Mouse (Mus musculus) E14TG2a.4 (cell line): ENCODE measurements at regions not wholly inside any gene's neighbourhood (a gene's known extent, or its start where the extent isn't known, plus 50 kb on each side); places are given as distances from the start of the nearest gene placed in this dataset.

Experiments used
- H3K27me3 ChIP-seq: 2 replicates; pipeline ENCODE4 v1.6.1; 2014; ENCODE audit warnings: low read length, control low read depth; ENCODE audit not compliant: insufficient read depth
- H3K36me3 ChIP-seq: 2 replicates; pipeline ENCODE4 v1.6.1; 2014; ENCODE audit warnings: low read length, control low read depth; ENCODE audit not compliant: insufficient read depth
- H3K4me1 ChIP-seq: replicated peaks from 2 replicates; pipeline ENCODE4 v1.6.1; 2014; ENCODE audit warnings: low read depth, low read length, control low read depth
- H3K4me3 ChIP-seq: replicated peaks from 2 replicates; pipeline ENCODE4 v1.5.1; 2014; ENCODE audit warnings: mild to moderate bottlenecking, low read length
- H3K9me3 ChIP-seq: 2 replicates; pipeline ENCODE4 v1.6.1; 2014; ENCODE audit warnings: low read length, control low read depth
- CTCF ChIP-seq: conservative IDR thresholded peaks from 2 replicates; pipeline ENCODE4 v1.5.1; 2014; ENCODE audit warnings: low read length
- NANOG ChIP-seq: IDR thresholded peaks from 2 replicates; pipeline ENCODE4 v1.6.1; 2014; ENCODE audit warnings: borderline replicate concordance, low read length, mixed read lengths
- POU5F1 ChIP-seq: IDR thresholded peaks from 2 replicates; pipeline ENCODE4 v1.6.1; 2014; ENCODE audit warnings: low read length, borderline replicate concordance

GRCm38 (mm10) chr16:58303555-58303954, 104.7 kb upstream of the Dcbld2 start:
- TF ChIP-seq POU5F1 (no peak), NANOG (no peak), CTCF (no peak)
- H3K4me3 ChIP-seq = no peak overlapping the region
- H3K9me3 ChIP-seq = peaks cover 30% of the 10 kb centered on the region
- H3K4me1 ChIP-seq = no peaks in the 10 kb centered on the region
- H3K27me3 ChIP-seq = no peaks in the 10 kb centered on the region
- H3K36me3 ChIP-seq = no peaks in the 10 kb centered on the region

DNA sequence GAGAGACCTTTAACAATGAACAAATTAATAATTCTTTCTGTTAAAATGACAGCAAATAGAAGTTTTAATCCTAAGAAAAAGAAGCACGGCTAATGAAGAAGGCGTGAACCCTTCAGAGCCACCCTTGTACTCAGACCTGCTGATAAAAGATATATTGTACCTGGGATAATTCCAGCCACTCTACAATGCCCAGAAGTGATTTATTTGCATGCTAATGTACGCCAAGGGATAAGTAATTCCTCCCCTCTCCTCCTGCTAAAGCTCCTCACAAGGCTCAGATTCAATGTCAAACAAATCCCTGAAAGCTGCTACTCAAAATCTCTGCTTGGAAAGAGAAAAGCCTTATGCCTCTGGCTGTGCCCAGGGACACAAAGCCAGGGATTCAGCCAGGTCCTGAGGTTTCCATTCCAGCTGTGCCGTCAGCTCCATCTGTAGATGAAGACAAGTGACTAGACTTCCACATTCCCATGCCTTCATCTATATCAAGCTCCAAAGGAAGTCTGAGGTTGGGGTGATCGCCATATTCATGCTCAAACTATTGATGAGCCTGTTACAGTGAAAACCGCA, 91.3 kb upstream of the Dcbld2 start:
- H3K36me3 ChIP-seq = no peaks in the 10 kb centered on the region
- no peak overlapping the region for H3K4me3 ChIP-seq
- no peaks in the 10 kb centered on the region for H3K4me1 ChIP-seq
- no peaks in the 10 kb centered on the region for H3K9me3 ChIP-seq
- no peaks in the 10 kb centered on the region for H3K27me3 ChIP-seq
- no peak for TF ChIP-seq CTCF
- TF ChIP-seq POU5F1 = no peak
- TF ChIP-seq NANOG = no peak

GRCm38 (mm10) chr16:58331087-58331486, 77.2 kb upstream of the Dcbld2 start:
- Histone ChIP-seq H3K9me3 (peaks cover 6% of the 10 kb centered on the region), H3K36me3 (no peaks in the 10 kb centered on the region), H3K4me1 (no peaks in the 10 kb centered on the region), H3K27me3 (no peaks in the 10 kb centered on the region), H3K4me3 (no peak overlapping the region)
- TF ChIP-seq NANOG = no peak
- TF ChIP-seq POU5F1 = no peak
- no peak for TF ChIP-seq CTCF

DNA sequence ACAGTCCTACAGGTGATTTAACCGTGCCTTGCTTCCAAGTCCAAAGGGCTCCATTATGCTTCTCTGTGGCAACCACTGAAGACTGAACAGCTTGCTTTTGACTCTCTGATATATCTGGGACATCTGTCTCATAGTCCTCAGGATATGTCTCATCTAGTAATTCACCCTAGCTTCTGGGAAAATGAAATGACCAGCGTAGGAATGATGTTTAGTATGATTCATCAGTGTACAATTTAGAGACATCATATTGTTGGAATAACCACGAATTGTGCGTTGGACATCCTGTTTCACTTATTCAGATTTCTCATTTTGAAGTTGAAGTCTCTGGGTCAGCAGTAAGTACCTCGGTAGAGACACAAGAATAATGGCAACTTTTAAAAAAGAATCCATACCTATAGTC, 64.3 kb upstream of the Dcbld2 start:
- H3K36me3 ChIP-seq = no peaks in the 10 kb centered on the region
- no peak overlapping the region for H3K4me3 ChIP-seq
- H3K27me3 ChIP-seq = no peaks in the 10 kb centered on the region
- H3K9me3 ChIP-seq = no peaks in the 10 kb centered on the region
- no peaks in the 10 kb centered on the region for H3K4me1 ChIP-seq
- TF ChIP-seq NANOG (no peak), CTCF (no peak), POU5F1 (no peak)

DNA sequence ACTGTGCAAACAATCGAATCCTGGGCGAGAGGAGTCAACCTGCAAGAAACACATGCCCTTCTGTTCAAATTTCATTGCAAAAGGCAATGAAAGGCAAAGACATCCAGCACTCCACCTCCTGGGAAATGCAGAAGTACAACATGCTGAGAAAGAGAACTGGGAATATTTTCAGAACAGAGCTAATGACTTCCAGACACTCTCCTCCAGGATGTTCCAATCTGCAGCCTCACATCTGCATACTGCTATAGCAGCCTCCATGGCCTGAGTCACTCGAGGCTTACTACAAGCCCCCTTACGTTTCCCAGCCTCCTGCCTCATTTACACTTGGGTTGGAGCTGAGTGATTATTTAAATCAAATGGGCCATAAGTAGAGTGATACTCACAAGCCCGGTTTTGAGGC, 58.9 kb upstream of the Dcbld2 start:
- no peaks in the 10 kb centered on the region for H3K36me3 ChIP-seq
- no peaks in the 10 kb centered on the region for H3K9me3 ChIP-seq
- H3K4me3 ChIP-seq = no peak overlapping the region
- TF ChIP-seq POU5F1 (no peak), NANOG (no peak), CTCF (no peak)
- no peaks in the 10 kb centered on the region for H3K4me1 ChIP-seq
- no peaks in the 10 kb centered on the region for H3K27me3 ChIP-seq

GRCm38 (mm10) chr16:58349802-58350201, 58.4 kb upstream of the Dcbld2 start:
- Histone ChIP-seq H3K36me3 (no peaks in the 10 kb centered on the region), H3K4me1 (no peaks in the 10 kb centered on the region), H3K9me3 (no peaks in the 10 kb centered on the region), H3K27me3 (no peaks in the 10 kb centered on the region), H3K4me3 (no peak overlapping the region)
- TF ChIP-seq NANOG (no peak), CTCF (no peak), POU5F1 (no peak)

- Histone ChIP-seq H3K36me3 (no peaks in the 10 kb centered on the region), H3K4me1 (no peaks in the 10 kb centered on the region), H3K27me3 (no peaks in the 10 kb centered on the region), H3K4me3 (no peak overlapping the region), H3K9me3 (no peaks in the 10 kb centered on the region; the same call in 1 of the 2 replicates)
- no peak for TF ChIP-seq POU5F1
- TF ChIP-seq NANOG = no peak
- no peak for TF ChIP-seq CTCF
Observed at GRCm38 (mm10) chr16:58352156-58352555, 56.1 kb upstream of the Dcbld2 start.

DNA sequence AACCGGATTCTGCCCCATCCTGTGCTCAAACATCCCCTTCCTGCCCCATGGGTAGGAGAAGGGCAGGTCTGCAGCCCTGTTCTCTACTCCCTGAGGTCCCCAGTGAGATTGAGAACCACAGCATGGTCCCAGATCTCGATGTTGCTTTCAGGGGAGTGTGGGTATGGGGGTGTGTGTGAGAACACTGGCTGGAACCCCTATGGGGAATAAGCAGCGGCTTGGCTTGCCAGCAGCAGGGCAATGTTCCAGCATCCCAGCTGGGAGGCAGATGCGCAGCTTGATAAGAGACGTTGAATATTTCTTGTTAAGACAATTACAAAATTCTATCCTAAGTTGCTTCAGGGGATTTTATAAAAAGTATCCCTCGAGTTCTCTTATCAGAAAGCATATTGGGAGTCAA, 53.7 kb upstream of the Dcbld2 start:
- no peak for TF ChIP-seq POU5F1
- no peak for TF ChIP-seq NANOG
- TF ChIP-seq CTCF = no peak
- Histone ChIP-seq H3K27me3 (no peaks in the 10 kb centered on the region), H3K9me3 (no peaks in the 10 kb centered on the region; the same call in 1 of the 2 replicates), H3K4me1 (no peaks in the 10 kb centered on the region), H3K36me3 (no peaks in the 10 kb centered on the region), H3K4me3 (no peak overlapping the region)
